Mouse (Mus musculus) kidney, adult 2 months (tissue): ENCODE measurements around the gene Proser3. TPM values are rescaled to one million over a fixed set of nuclear protein-coding genes. Genes with fewer than 3 reads are reported as not detected.
A peak's percentile ranks its signal among the peaks of the same experiment; 100 is the strongest.

Experiments
- DNase-seq: peaks from one replicate; pipeline ENCODE4 v3.0.0; 2021
- H3K27ac ChIP-seq: fragments of 200-500 bp; 2 replicates; pipeline ENCODE4 v1.5.1; 2012; ENCODE audit warnings: low read depth, low read length, control low read depth, inconsistent platforms; ENCODE audit not compliant: insufficient read depth
- H3K27me3 ChIP-seq: fragments of 200-500 bp; replicated peaks from 2 replicates; pipeline ENCODE4 v1.6.1; 2012; ENCODE audit warnings: mild to moderate bottlenecking, moderate library complexity, low read length, inconsistent platforms; ENCODE audit not compliant: control insufficient read depth, insufficient read depth
- H3K36me3 ChIP-seq: fragments of 200-500 bp; 2 replicates; pipeline ENCODE4 v1.6.1; 2012; ENCODE audit warnings: mild to moderate bottlenecking, moderate library complexity, low read length, inconsistent platforms; ENCODE audit not compliant: control insufficient read depth, insufficient read depth
- H3K4me1 ChIP-seq: fragments of 200-500 bp; 2 replicates; pipeline ENCODE4 v1.6.1; 2011; ENCODE audit warnings: low read length; ENCODE audit not compliant: control insufficient read depth, insufficient read depth
- H3K4me3 ChIP-seq: fragments of 200-500 bp; 2 replicates; pipeline ENCODE4 v1.5.1; 2011; ENCODE audit warnings: mild to moderate bottlenecking, low read depth, low read length, control low read depth; ENCODE audit not compliant: insufficient read depth
- CTCF ChIP-seq: fragments of 200-500 bp; conservative IDR thresholded peaks from 2 replicates; pipeline ENCODE4 v1.5.1; 2011; ENCODE audit warnings: low read depth, mild to moderate bottlenecking, control low read depth, low read length, moderate library complexity, mixed read lengths; ENCODE audit not compliant: insufficient read depth, insufficient read length
- POLR2A ChIP-seq: fragments of 200-500 bp; IDR thresholded peaks from one replicate; pipeline ENCODE4 v1.6.1; 2011; ENCODE audit warnings: low read depth, low read length, control low read depth
- WGBS: fragments of 180-500 bp; shearing (Covaris S2); methylation state at CpG from one replicate; pipeline ENCODE4 v1.1.7; 2018; 5-methylcytosine and 5-hydroxymethylcytosine counted together
- polyA plus RNA-seq: library from polyadenylated mRNA; depleted of rRNA; stranded (reverse); fragments of >200 nt; gene quantifications from 2 replicates; pipeline ENCODE4 v1.2.3, GENCODE M21; 2012; rRNA removed

Gene Proser3
- polyA plus RNA-seq: 7.1 and 8.5 TPM in 2 replicates

GRCm38 (mm10) chr7:30552102-30553020, at the start of gene Proser3, which contains the start of gene Hspb6:
Gene Proser3, minus strand, starts transcription at chr7:30552299.
Gene Hspb6, plus strand, starts transcription at chr7:30552178.
- peak; percentile 100 for DNase-seq
- Histone ChIP-seq H3K4me3 (peak within 1 kb of the TSS; percentile 98), H3K27ac (peak within 1 kb of the TSS; percentile 99), H3K4me1 (no peaks in the 10 kb centered on the region; the same call in 1 of the 2 replicates), H3K27me3 (no peaks in the 10 kb centered on the region), H3K36me3 (no peaks in the 10 kb centered on the region)
- TF ChIP-seq POLR2A (peak; percentile 47), CTCF (no peak)
- under 1% methylated on average over 44 of the region's 44 CpGs for WGBS

GRCm38 (mm10) chr7:30600651-30601050, 48.6 kb upstream of the Proser3 start:
- DNase-seq: peak; percentile 70
- TF ChIP-seq CTCF: no peak
- no peak for TF ChIP-seq POLR2A
- H3K4me1 ChIP-seq: peaks cover 8% of the 10 kb centered on the region

GRCm38 (mm10) chr7:30599933-30600353, 47.8 kb upstream of the Proser3 start:
- TF ChIP-seq POLR2A: no peak
- no peak for TF ChIP-seq CTCF
- H3K4me1 ChIP-seq: peaks cover 8% of the 10 kb centered on the region
- DNase-seq: peak; percentile 99
- no peaks in the 10 kb centered on the region for H3K36me3 ChIP-seq
- no peaks in the 10 kb centered on the region; the same call in 1 of the 2 replicates for H3K27me3 ChIP-seq
- 3% methylated on average over 16 of the region's 16 CpGs for WGBS
- H3K27ac ChIP-seq: peak overlapping the region; percentile 89
- no peak overlapping the region for H3K4me3 ChIP-seq

More at GRCm38 (mm10) chr7:30600651-30601050, 48.6 kb upstream of the Proser3 start:
- H3K4me3 ChIP-seq: no peak overlapping the region
- no peaks in the 10 kb centered on the region for H3K36me3 ChIP-seq
- no peaks in the 10 kb centered on the region; the same call in 1 of the 2 replicates for H3K27me3 ChIP-seq
- peak overlapping the region; percentile 89 for H3K27ac ChIP-seq
- 54% methylated on average over 7 of the region's 7 CpGs for WGBS

GRCm38 (mm10) chr7:30598786-30599185, 46.7 kb upstream of the Proser3 start, which contains the start of gene Zbtb32:
Gene Zbtb32, minus strand, starts transcription at chr7:30598909.
- Histone ChIP-seq H3K27me3 (no peaks in the 10 kb centered on the region; the same call in 1 of the 2 replicates), H3K4me1 (peaks cover 8% of the 10 kb centered on the region), H3K36me3 (no peaks in the 10 kb centered on the region), H3K27ac (peak within 1 kb of the TSS; percentile 28), H3K4me3 (no peak within 1 kb of the TSS)
- 92% methylated on average over 12 of the region's 12 CpGs for WGBS
- TF ChIP-seq POLR2A: no peak
- no peak for TF ChIP-seq CTCF
- DNase-seq: no peak

GRCm38 (mm10) chr7:30596811-30597210, 44.7 kb upstream of the Proser3 start:
- no peak for DNase-seq
- WGBS: 83% methylated on average over 5 of the region's 5 CpGs
- Histone ChIP-seq H3K36me3 (no peaks in the 10 kb centered on the region), H3K4me3 (no peak overlapping the region), H3K27me3 (no peaks in the 10 kb centered on the region; the same call in 1 of the 2 replicates), H3K4me1 (no peaks in the 10 kb centered on the region; the same call in 1 of the 2 replicates), H3K27ac (no peak overlapping the region)
- TF ChIP-seq POLR2A (no peak), CTCF (no peak)

GRCm38 (mm10) chr7:30596093-30596492, 44.0 kb upstream of the Proser3 start:
- H3K4me1 ChIP-seq: no peaks in the 10 kb centered on the region; the same call in 1 of the 2 replicates
- no peak for DNase-seq
- TF ChIP-seq POLR2A (no peak), CTCF (no peak)
- 81% methylated on average over 5 of the region's 5 CpGs for WGBS
- no peak overlapping the region for H3K27ac ChIP-seq
- H3K27me3 ChIP-seq: no peaks in the 10 kb centered on the region; the same call in 1 of the 2 replicates
- H3K36me3 ChIP-seq: no peaks in the 10 kb centered on the region
- no peak overlapping the region for H3K4me3 ChIP-seq

GRCm38 (mm10) chr7:30594510-30595024, 42.5 kb upstream of the Proser3 start:
- no peak for TF ChIP-seq CTCF
- no peak for TF ChIP-seq POLR2A
- H3K27ac ChIP-seq: no peak overlapping the region
- 63% methylated on average over 4 of the region's 4 CpGs for WGBS
- peaks cover 4% of the 10 kb centered on the region; the same call in 1 of the 2 replicates for H3K4me1 ChIP-seq
- no peak for DNase-seq
- H3K4me3 ChIP-seq: no peak overlapping the region
- no peaks in the 10 kb centered on the region; the same call in 1 of the 2 replicates for H3K27me3 ChIP-seq
- H3K36me3 ChIP-seq: no peaks in the 10 kb centered on the region
